Mouse (Mus musculus) liver, postnatal 0 days (tissue): ENCODE measurements at regions not wholly inside any gene's neighbourhood (a gene's known extent, or its start where the extent isn't known, plus 50 kb on each side); places are given as distances from the start of the nearest gene placed in this dataset.

ENCODE experiments used
- CTCF ChIP-seq: sonication (generic); IDR thresholded peaks from 2 replicates; pipeline ENCODE4 v1.5.1; 2016; ENCODE audit warnings: antibody characterized with exemption, low read depth
- EP300 ChIP-seq: IDR thresholded peaks from 2 replicates; pipeline ENCODE4 v1.6.1; 2016; ENCODE audit warnings: antibody characterized with exemption, low read depth, mild to moderate bottlenecking

- TF ChIP-seq CTCF (no peak), EP300 (no peak)
Observed at GRCm38 (mm10) chr9:101694054-101694453, 167.6 kb upstream of the 9630041A04Rik start.
